Comparison of ENCODE assay signal across 7 mouse cellular contexts in the genomic region with DNA sequence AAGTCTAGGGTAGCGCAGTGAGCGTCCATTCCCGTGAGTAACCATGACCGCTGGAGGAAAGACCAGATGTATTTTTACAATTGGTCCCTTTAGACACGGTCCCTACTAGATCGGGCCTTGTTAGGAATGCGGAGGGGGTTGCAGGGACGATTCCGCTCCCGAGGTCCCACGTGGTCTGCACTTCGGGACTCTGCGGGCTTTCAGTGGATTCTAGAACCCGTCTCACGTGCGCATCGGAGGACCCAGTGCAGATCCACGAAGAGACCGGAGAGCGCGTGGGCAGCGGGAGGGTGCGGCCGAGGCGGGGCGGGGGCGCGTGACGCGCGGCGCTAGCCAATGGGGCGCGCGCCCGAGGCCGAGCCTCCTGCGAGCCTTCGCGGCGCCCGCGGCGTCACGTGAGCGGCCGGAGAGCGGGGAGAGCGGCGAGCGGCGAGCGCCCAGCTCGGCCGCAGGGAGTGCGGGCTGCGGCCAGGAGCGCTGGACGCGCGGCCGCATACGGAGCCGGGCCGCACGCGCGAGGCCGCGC. TPM values are rescaled to one million over a fixed set of nuclear protein-coding genes. Genes with fewer than 3 reads are reported as not detected.
A peak's percentile ranks its signal among the peaks of the same experiment; 100 is the strongest.
DNase-seq lines count a peak whose midpoint lies in the region; ATAC-seq and TF ChIP-seq lines count a peak whose summit lies in the region.

Gene Klf15, plus strand, starts transcription at position 396 of the 526 bp plus-strand sequence.

- intact Hi-C loops in left cerebral cortex, postnatal 25 days (cut with DNase I): loop anchor here (2.0 kb wide), 1 partner anchor 45 kb away; no protein-coding TSS in a partner anchor

- DNase-seq in heart, adult 18-20 months: peak; percentile 89 to 91
- DNase-seq in kidney, adult 11 months: peak; percentile 89
- peak; percentile 89 to 90 for DNase-seq in left cerebral cortex, postnatal 25 days (ENCODE audit: low spot score in 2 of 2)
- DNase-seq in midbrain, embryonic 10.5 days (ENCODE audit: low spot score): peak; percentile 77

- H3K27ac ChIP-seq in brown adipose tissue, adult 24 weeks (replicated peaks; ENCODE audit: low read depth, low read length): peak within 1 kb of the TSS; percentile 52
- no peak within 1 kb of the TSS for H3K27ac ChIP-seq in embryonic facial prominence, embryonic 13.5 days
- peak within 1 kb of the TSS; percentile 82 for H3K27ac ChIP-seq in midbrain, embryonic 10.5 days (replicated peaks)
- H3K27ac ChIP-seq in small intestine, adult 2 months (ENCODE audit: insufficient read depth, low read depth, low read length): peak within 1 kb of the TSS; percentile 68

- peak within 1 kb of the TSS; percentile 100 for H3K4me2 ChIP-seq in embryonic facial prominence, embryonic 13.5 days

- peaks cover 48% of the 10 kb centered on the region for H3K27me3 ChIP-seq in embryonic facial prominence, embryonic 13.5 days
- H3K27me3 ChIP-seq in midbrain, embryonic 10.5 days (ENCODE audit: low read depth, poor library complexity, severe bottlenecking): peaks cover 63% of the 10 kb centered on the region
- peaks cover 9% of the 10 kb centered on the region; the same call in 1 of the 2 replicates for H3K27me3 ChIP-seq in small intestine, adult 2 months (ENCODE audit: control insufficient read depth, insufficient read depth, low read length)

- under 1% methylated on average over 49 of the region's 70 CpGs for whole genome bisulfite sequencing in embryonic facial prominence, embryonic 13.5 days
- under 1% methylated on average over 70 of the region's 70 CpGs for WGBS in midbrain, embryonic 10.5 days
- WGBS in small intestine, adult 2 months: under 1% methylated on average over 69 of the region's 70 CpGs

- H3K36me3 ChIP-seq in embryonic facial prominence, embryonic 13.5 days: no peaks in the 10 kb centered on the region
- 0 out of 2 replicates have a peak, but pooled peaks cover 8% of the 10 kb centered on the region for H3K36me3 ChIP-seq in midbrain, embryonic 10.5 days
- H3K36me3 ChIP-seq in small intestine, adult 2 months (ENCODE audit: control insufficient read depth, insufficient read depth, low read length): no peaks in the 10 kb centered on the region

- peaks cover 25% of the 10 kb centered on the region for H3K4me1 ChIP-seq in brown adipose tissue, adult 24 weeks (ENCODE audit: control insufficient read depth, insufficient read depth, insufficient read length, low read length)
- peaks cover 24% of the 10 kb centered on the region for H3K4me1 ChIP-seq in embryonic facial prominence, embryonic 13.5 days
- H3K4me1 ChIP-seq in midbrain, embryonic 10.5 days: peaks cover 25% of the 10 kb centered on the region
- H3K4me1 ChIP-seq in small intestine, adult 2 months (ENCODE audit: control insufficient read depth, insufficient read depth, insufficient read length, low read length): peaks cover 10% of the 10 kb centered on the region

- TF ChIP-seq CTCF in small intestine, adult 2 months (IDR thresholded peaks at IDR 0.05; ENCODE audit: extremely low read depth, insufficient read length, insufficient replicate concordance, low read depth, low read length): no peak

- H3K9ac ChIP-seq in embryonic facial prominence, embryonic 13.5 days: peak within 1 kb of the TSS; percentile 73

- no peaks in the 10 kb centered on the region for H3K9me3 ChIP-seq in embryonic facial prominence, embryonic 13.5 days
- H3K9me3 ChIP-seq in midbrain, embryonic 10.5 days (replicated peaks): no peaks in the 10 kb centered on the region

- no peak; the same call in 1 of the 2 replicates for TF ChIP-seq POLR2A in small intestine, adult 2 months (IDR thresholded peaks at IDR 0.05; ENCODE audit: low read depth, low read length)

- ATAC-seq in embryonic facial prominence, embryonic 13.5 days (ENCODE audit: insufficient number of reproducible peaks, insufficient read depth, low FRiP score, low TSS enrichment, low read depth): no peak

- peak within 1 kb of the TSS; percentile 60 for H3K4me3 ChIP-seq in brown adipose tissue, adult 24 weeks (ENCODE audit: insufficient read depth, low read depth, low read length)
- peak within 1 kb of the TSS; percentile 65 for H3K4me3 ChIP-seq in embryonic facial prominence, embryonic 13.5 days
- H3K4me3 ChIP-seq in midbrain, embryonic 10.5 days: peak within 1 kb of the TSS; percentile 75
- peak within 1 kb of the TSS; percentile 79 for H3K4me3 ChIP-seq in small intestine, adult 2 months (ENCODE audit: low read depth, low read length)

RNA-seq across cellular contexts. Expression of gene Klf15, which starts in this region (rescaled TPM):
- polyA plus RNA-seq in brown adipose tissue, adult 24 weeks (2012; ENCODE audit: insufficient read depth, insufficient read length, missing spikeins): 14.5 and 19.8 TPM in 2 replicates
- 7.5 and 7.8 TPM in 2 replicates for polyA plus RNA-seq in embryonic facial prominence, embryonic 13.5 days (2015; fragmentation: Nextera tagmentation; extraction: Ambion mirVana)
- total RNA-seq in heart, adult 18-20 months (2021): 10 to 100 TPM; 70.9 to 89.8 TPM
- 10 to 100 TPM; 20.8 to 24.2 TPM for total RNA-seq in left cerebral cortex, postnatal 25 days (2021)
- polyA plus RNA-seq in midbrain, embryonic 10.5 days (2016; fragmentation: Nextera tagmentation; extraction: Ambion mirVana): 4.2 and 4.9 TPM in 2 replicates
- polyA plus RNA-seq in small intestine, adult 2 months (2012; rRNA removed): 15.0 and 15.1 TPM in 2 replicates
